Mouse (Mus musculus) hindbrain, postnatal 0 days (tissue): ENCODE data around the gene Ppfibp1. TPM values are rescaled to one million over a fixed set of nuclear protein-coding genes. Genes with fewer than 3 reads are reported as not detected.

Experiments used
- ATAC-seq: fragments of 200-750 bp; cut with Nextera tagmentation; 2 replicates; pipeline ENCODE4 v1.8.0; 2017; ENCODE audit warnings: mild to moderate bottlenecking, moderate TSS enrichment, moderate library complexity
- DNase-seq: peaks from one replicate; pipeline ENCODE4 v3.0.0-alpha.2; 2015; ENCODE audit warnings: low spot score
- H3K27ac ChIP-seq: fragments of 300-500 bp; sonication (generic); 2 replicates; pipeline ENCODE4 v1.5.1; 2014; ENCODE audit warnings: mild to moderate bottlenecking
- H3K27me3 ChIP-seq: fragments of 300-500 bp; sonication (generic); 2 replicates; pipeline ENCODE4 v1.6.1; 2014; ENCODE audit warnings: low read length, mixed read lengths; ENCODE audit not compliant: insufficient read depth
- H3K36me3 ChIP-seq: fragments of 300-500 bp; sonication (generic); 2 replicates; pipeline ENCODE4 v1.6.1; 2014; ENCODE audit warnings: low read length, mixed read lengths; ENCODE audit not compliant: insufficient read depth
- H3K4me1 ChIP-seq: fragments of 300-500 bp; sonication (generic); 2 replicates; pipeline ENCODE4 v1.6.1; 2014; ENCODE audit warnings: antibody characterized with exemption, low read length, mixed read lengths; ENCODE audit not compliant: insufficient read depth
- H3K4me2 ChIP-seq: fragments of 300-500 bp; sonication (generic); 2 replicates; pipeline ENCODE4 v1.6.1; 2014; ENCODE audit warnings: low read depth, mild to moderate bottlenecking, low read length, moderate library complexity, mixed read lengths
- H3K4me3 ChIP-seq: fragments of 300-500 bp; sonication (generic); 2 replicates; pipeline ENCODE4 v1.5.1; 2014; ENCODE audit warnings: low read length
- H3K9ac ChIP-seq: fragments of 300-500 bp; sonication (generic); replicated peaks from 2 replicates; pipeline ENCODE4 v1.6.1; 2014; ENCODE audit warnings: mild to moderate bottlenecking, low read length, moderate library complexity, mixed read lengths
- H3K9me3 ChIP-seq: fragments of 300-500 bp; sonication (generic); 2 replicates; pipeline ENCODE4 v1.6.1; 2016; ENCODE audit warnings: low read length, mixed read lengths
- CTCF ChIP-seq: IDR thresholded peaks from 2 replicates; pipeline ENCODE4 v1.5.1; 2016; ENCODE audit warnings: antibody characterized with exemption, control low read depth, low read depth
- WGBS: fragments of 180-500 bp; shearing (Covaris S2); extraction: QIAGEN DNeasy Blood & Tissue Kit; methylation state at CpG from one replicate; pipeline ENCODE4 v1.1.7; 2014; 5-methylcytosine and 5-hydroxymethylcytosine counted together
- polyA plus RNA-seq: library from polyadenylated mRNA; unstranded; fragments of >200 nt; fragmentation: Nextera tagmentation; extraction: Ambion mirVana; gene quantifications from 2 replicates; pipeline ENCODE4 v1.2.1, GENCODE M21; 2015
- total RNA-seq: library from RNA; depleted of rRNA; stranded (reverse); fragments of >200 nt; gene quantifications from 2 replicates; pipeline ENCODE4 v1.2.3, GENCODE M21; 2014

Ppfibp1 gene
- total and polyA plus RNA-seq, 2 experiments from 2014 or later, result 16.3 to 26.8 TPM

DNA sequence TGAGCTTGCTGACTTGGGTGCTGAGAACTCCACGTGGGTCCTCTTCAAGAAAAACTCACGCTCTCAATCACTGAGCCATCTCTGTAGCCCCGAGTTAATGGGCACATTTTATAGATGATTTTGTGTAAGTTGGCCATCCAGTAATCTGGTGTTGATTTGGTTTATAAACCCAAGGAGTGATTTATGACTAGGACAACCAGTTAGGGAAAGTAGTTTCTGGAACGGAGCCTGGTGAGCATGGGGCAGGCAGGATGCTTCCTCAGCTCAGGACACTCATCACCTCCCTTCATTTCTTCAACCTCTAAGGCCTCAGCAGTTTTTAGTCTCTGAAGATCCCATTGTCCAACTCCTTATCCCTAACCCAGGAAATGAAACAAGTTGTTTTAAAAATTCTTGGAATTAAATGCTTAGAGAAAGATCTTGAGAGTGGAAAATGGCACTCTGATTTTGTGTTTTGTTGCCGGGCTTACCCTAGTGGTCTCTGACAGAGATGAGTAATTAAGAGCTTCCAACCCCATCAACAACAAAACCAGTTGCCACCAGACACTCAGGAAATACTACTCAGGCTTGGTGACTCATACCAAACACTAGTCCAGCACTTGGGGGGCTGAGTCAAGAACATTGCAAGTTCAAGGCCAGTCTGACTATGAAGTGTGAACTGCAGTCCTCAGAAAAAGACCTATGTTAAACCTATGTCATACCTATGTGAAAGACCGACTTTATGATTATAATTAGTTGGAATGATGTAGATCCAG is 75.3 kb downstream of the Ppfibp1 start:
- Histone ChIP-seq H3K36me3 (no peaks in the 10 kb centered on the region), H3K4me2 (no peak overlapping the region), H3K27me3 (no peaks in the 10 kb centered on the region), H3K9ac (no peak overlapping the region), H3K4me1 (no peaks in the 10 kb centered on the region), H3K9me3 (no peaks in the 10 kb centered on the region), H3K27ac (no peak overlapping the region), H3K4me3 (no peak overlapping the region)
- DNase-seq, result no peak
- 90% methylated on average over 6 of the region's 6 CpGs for WGBS
- TF ChIP-seq CTCF, result no peak
- ATAC-seq, result no peak

DNA sequence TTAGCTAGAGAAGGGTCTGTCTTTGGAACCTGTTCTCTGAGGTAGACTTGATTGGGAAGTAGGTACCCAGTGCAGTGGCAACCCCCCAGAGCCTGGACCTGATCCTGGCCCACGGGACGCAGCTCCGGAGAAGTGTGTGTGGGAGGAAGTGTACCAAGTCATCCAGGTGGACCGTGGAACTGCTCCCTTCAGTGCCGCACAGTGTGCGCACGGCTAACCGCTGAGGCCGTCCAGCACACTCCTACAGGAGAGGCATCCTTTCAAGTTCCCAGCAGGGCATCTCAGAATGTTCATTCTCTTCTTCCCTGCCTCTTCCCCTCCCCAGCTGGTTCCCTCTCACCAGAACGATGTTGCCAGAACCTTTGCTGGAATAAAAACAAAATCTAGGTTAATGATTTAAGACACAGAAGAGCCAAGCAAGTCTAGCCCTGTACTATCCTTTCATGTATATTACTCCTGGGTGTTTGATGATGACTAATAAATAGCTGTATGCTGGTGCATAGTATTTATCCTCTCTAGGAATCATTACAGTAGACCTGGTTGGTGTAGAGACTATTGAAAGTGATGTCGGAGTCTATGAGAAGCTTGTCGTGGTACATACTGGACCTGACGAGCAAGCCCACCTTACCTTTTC is 77.0 kb downstream of the Ppfibp1 start:
- DNase-seq (no peak), ATAC-seq (no peak)
- Histone ChIP-seq H3K4me1 (no peaks in the 10 kb centered on the region), H3K4me2 (no peak overlapping the region), H3K9ac (no peak overlapping the region), H3K9me3 (no peaks in the 10 kb centered on the region), H3K27ac (no peak overlapping the region), H3K36me3 (no peaks in the 10 kb centered on the region), H3K4me3 (no peak overlapping the region), H3K27me3 (no peaks in the 10 kb centered on the region)
- WGBS, result 74% methylated on average over 13 of the region's 13 CpGs
- TF ChIP-seq CTCF, result no peak

DNA sequence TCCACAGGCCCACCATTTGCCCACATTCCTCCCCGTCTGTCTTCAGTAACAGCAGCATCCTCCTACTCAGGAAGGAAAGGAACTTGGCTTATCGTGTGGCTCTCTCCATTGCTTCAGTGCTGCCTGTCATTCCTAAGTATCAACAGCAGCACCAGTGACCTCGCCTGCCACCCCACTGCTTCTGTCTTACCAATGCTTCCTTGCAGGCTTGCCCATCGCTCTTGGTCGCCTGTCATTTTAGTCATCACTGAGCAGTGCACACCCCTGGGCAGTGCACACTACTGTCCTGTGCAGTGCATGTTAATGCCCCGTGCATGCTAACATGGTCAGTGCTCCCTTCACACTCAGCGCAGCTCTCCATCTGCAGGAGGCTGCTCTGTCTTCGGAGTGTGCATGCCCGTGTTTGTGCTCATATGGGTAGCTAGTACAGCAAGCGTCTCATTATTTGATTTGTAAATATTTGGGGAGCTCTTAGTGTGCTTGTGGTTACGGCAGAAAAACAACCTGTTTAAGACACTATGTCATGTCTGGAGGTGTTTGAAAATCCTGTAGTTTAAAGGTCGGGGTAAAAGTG is 78.2 kb downstream of the Ppfibp1 start:
- H3K4me1 ChIP-seq, result no peaks in the 10 kb centered on the region
- H3K9me3 ChIP-seq, result no peaks in the 10 kb centered on the region
- no peak for DNase-seq
- no peak overlapping the region for H3K4me3 ChIP-seq
- H3K27ac ChIP-seq, result no peak overlapping the region
- H3K36me3 ChIP-seq, result no peaks in the 10 kb centered on the region
- 76% methylated on average over 12 of the region's 12 CpGs for WGBS
- no peak for TF ChIP-seq CTCF
- H3K27me3 ChIP-seq, result no peaks in the 10 kb centered on the region
- H3K4me2 ChIP-seq, result no peak overlapping the region
- H3K9ac ChIP-seq, result no peak overlapping the region
- no peak for ATAC-seq

DNA sequence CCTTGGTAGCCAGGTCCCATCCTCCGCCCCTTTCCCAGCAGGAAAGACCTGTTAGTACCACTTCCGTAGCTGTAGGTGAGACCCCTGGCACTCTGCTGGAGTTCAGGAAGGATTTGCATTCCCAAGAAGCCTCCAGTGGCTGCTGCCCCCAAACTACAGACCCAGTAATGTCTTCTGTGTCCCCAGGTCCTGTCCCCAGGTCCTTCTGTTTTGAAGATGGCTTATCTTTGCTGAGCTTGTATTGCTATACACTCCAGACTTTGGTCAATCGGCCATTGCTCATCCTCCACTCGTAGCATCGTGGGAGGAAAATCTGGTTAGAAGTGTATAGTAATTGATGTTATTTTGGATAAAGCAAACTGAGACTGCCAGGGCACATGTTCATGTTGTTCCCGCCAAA is 79.5 kb downstream of the Ppfibp1 start:
- 76% methylated on average over 6 of the region's 6 CpGs for WGBS
- Histone ChIP-seq H3K27me3 (no peaks in the 10 kb centered on the region), H3K36me3 (no peaks in the 10 kb centered on the region), H3K4me2 (no peak overlapping the region), H3K9ac (no peak overlapping the region), H3K27ac (no peak overlapping the region), H3K9me3 (no peaks in the 10 kb centered on the region), H3K4me3 (no peak overlapping the region), H3K4me1 (no peaks in the 10 kb centered on the region)
- ATAC-seq, result no peak
- no peak for TF ChIP-seq CTCF
- no peak for DNase-seq

DNA sequence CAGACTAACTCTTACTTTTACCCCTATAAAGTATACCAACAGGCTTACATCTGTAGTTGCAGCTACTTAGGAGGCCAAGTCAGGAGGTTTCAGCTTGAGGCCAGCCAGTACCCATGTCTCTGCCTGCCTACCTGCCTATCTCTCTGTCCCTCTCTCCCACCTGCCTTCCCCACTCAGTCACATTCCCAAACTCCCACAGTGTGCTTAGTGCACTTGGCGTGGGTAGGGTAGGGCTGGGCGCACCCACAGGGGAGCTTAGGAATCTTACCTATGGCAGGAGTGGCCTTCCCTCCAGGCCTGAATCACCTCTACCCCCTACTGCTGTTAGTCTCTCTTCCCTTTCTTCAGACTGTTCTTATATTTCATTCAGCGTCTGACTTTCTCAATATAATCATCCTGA is 82.5 kb downstream of the Ppfibp1 start:
- H3K36me3 ChIP-seq, result no peaks in the 10 kb centered on the region
- H3K4me3 ChIP-seq, result no peak overlapping the region
- H3K9ac ChIP-seq, result no peak overlapping the region
- H3K4me1 ChIP-seq, result no peaks in the 10 kb centered on the region
- no peak for TF ChIP-seq CTCF
- 74% methylated on average over 3 of the region's 3 CpGs for WGBS
- H3K4me2 ChIP-seq, result no peak overlapping the region
- no peak overlapping the region for H3K27ac ChIP-seq
- H3K27me3 ChIP-seq, result no peaks in the 10 kb centered on the region
- no peak for DNase-seq
- ATAC-seq, result no peak
- no peaks in the 10 kb centered on the region for H3K9me3 ChIP-seq

DNA sequence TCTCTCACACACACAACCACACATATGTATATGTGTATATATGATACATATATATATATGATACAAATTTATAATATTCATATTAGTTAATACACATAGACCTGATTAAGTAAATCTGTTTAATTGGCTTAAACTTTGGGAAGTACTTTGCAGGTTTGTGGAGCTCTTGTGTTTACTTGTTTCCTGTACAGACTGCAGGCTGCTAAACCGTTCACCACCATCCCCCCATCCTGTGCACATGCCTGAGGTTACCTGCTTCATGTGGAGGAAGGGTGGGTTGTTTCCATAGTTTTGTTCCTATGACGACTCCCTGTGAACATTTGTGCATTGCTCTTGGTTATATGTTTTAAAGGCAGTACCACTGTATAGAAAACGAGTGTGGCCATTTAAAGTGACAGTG is 83.1 kb downstream of the Ppfibp1 start:
- no peak overlapping the region for H3K9ac ChIP-seq
- no peak for DNase-seq

DNA sequence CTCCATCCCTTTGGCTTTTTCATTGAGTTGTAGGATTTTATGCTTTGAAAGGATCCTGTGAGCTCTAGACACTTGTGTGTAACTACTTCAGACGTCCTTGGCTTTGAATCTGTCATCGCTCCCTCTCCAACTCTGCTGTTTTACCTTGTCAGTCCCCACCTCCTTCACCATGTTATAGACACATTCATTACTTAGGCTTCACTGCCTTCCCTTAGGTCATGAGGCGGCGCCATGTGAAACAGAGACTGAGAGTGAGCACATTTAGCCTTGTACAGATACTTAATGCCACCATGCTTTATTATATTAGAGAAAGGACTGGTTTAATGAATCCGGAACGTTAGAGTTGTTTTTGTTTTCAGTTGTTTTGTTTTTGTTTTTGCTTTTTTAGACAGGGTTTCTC is 83.7 kb downstream of the Ppfibp1 start:
- no peak for ATAC-seq
- Histone ChIP-seq H3K9ac (no peak overlapping the region), H3K4me3 (no peak overlapping the region), H3K9me3 (no peaks in the 10 kb centered on the region), H3K4me2 (no peak overlapping the region), H3K27me3 (no peaks in the 10 kb centered on the region), H3K36me3 (no peaks in the 10 kb centered on the region), H3K27ac (no peak overlapping the region), H3K4me1 (no peaks in the 10 kb centered on the region)
- 72% methylated on average over 6 of the region's 6 CpGs for WGBS
- TF ChIP-seq CTCF, result no peak
- no peak for DNase-seq

More for the DNA sequence above, 83.1 kb downstream of the Ppfibp1 start:
- H3K4me1 ChIP-seq, result no peaks in the 10 kb centered on the region
- no peaks in the 10 kb centered on the region for H3K27me3 ChIP-seq
- no peak overlapping the region for H3K4me2 ChIP-seq
- H3K4me3 ChIP-seq, result no peak overlapping the region
- no peak for ATAC-seq
- no peak for TF ChIP-seq CTCF
- H3K9me3 ChIP-seq, result no peaks in the 10 kb centered on the region
- 68% methylated on average over 3 of the region's 3 CpGs for WGBS
- H3K36me3 ChIP-seq, result no peaks in the 10 kb centered on the region
- H3K27ac ChIP-seq, result no peak overlapping the region
